In genomic region chr11:103763410-103764163, GRCm38 (mm10) we compare ENCODE assay signal across 9 mouse cellular contexts. TPM values are rescaled to one million over a fixed set of nuclear protein-coding genes. Genes with fewer than 3 reads are reported as not detected.
DNase-seq lines count a peak whose midpoint lies in the region; ATAC-seq lines count a peak whose summit lies in the region.
"Had no signal": no experiment of that assay in that cellular context is flagged by ENCODE, and none has a peak within 500 bp of the region (broad histone marks: within the 10 kb centered on the region; RNA-seq: fewer than 3 reads in every experiment).

No protein-coding gene starts in this region.

- no peak for ATAC-seq in heart, embryonic 11.5 days (replicated peaks; ENCODE audit: insufficient number of reproducible peaks, low FRiP score, low TSS enrichment)
- ATAC-seq in midbrain, embryonic 11.5 days (ENCODE audit: low FRiP score): peak; percentile 55
- no peak for ATAC-seq in activated CD4-positive, CD25-positive, alpha-beta regulatory T cell, adult 4 months

- H3K27me3 ChIP-seq in heart, embryonic 11.5 days (ENCODE audit: control insufficient read depth, insufficient read depth, low read length): peaks cover 27% of the 10 kb centered on the region
- no peaks in the 10 kb centered on the region; the same call in 1 of the 2 replicates for H3K27me3 ChIP-seq in midbrain, embryonic 11.5 days (ENCODE audit: control insufficient read depth, insufficient read depth, low read length)

- no peaks in the 10 kb centered on the region for H3K4me1 ChIP-seq in heart, embryonic 11.5 days (ENCODE audit: control insufficient read depth, insufficient read depth, low read length)
- H3K4me1 ChIP-seq in midbrain, embryonic 11.5 days (ENCODE audit: control insufficient read depth, insufficient read depth, low read length): peaks cover 14% of the 10 kb centered on the region

- no peak overlapping the region for H3K9ac ChIP-seq in heart, embryonic 11.5 days (ENCODE audit: low read depth, low read length)
- H3K9ac ChIP-seq in midbrain, embryonic 11.5 days (ENCODE audit: low read length): no peak overlapping the region
- H3K9ac ChIP-seq: embryonic facial prominence, embryonic 13.5 days had no signal

- H3K4me2 ChIP-seq in heart, embryonic 11.5 days: no peak overlapping the region
- H3K4me2 ChIP-seq in midbrain, embryonic 11.5 days: no peak overlapping the region
- H3K4me2 ChIP-seq: embryonic facial prominence, embryonic 13.5 days had no signal

- no peak overlapping the region for H3K27ac ChIP-seq in heart, embryonic 11.5 days (ENCODE audit: low read depth, low read length)
- H3K27ac ChIP-seq in midbrain, embryonic 11.5 days (ENCODE audit: low read depth, low read length): no peak overlapping the region
- H3K27ac ChIP-seq: embryonic facial prominence, embryonic 13.5 days had no signal

- H3K9me3 ChIP-seq in heart, embryonic 11.5 days (replicated peaks; ENCODE audit: control insufficient read depth, low read length): no peaks in the 10 kb centered on the region
- H3K9me3 ChIP-seq in midbrain, embryonic 11.5 days (ENCODE audit: control insufficient read depth, low read length): no peaks in the 10 kb centered on the region
- H3K9me3 ChIP-seq: embryonic facial prominence, embryonic 13.5 days had no signal

- H3K4me3 ChIP-seq in heart, embryonic 11.5 days (ENCODE audit: low read depth, low read length): no peak overlapping the region
- no peak overlapping the region for H3K4me3 ChIP-seq in midbrain, embryonic 11.5 days (ENCODE audit: low read depth, low read length)
- H3K4me3 ChIP-seq: embryonic facial prominence, embryonic 13.5 days had no signal

- no peaks in the 10 kb centered on the region for H3K36me3 ChIP-seq in heart, embryonic 11.5 days (ENCODE audit: control insufficient read depth, insufficient read depth, low read length)
- no peaks in the 10 kb centered on the region for H3K36me3 ChIP-seq in midbrain, embryonic 11.5 days (ENCODE audit: control insufficient read depth, insufficient read depth, low read length)
- H3K36me3 ChIP-seq: embryonic facial prominence, embryonic 13.5 days had no signal

- peak; percentile 24 to 26 for DNase-seq in heart, adult 9 months (ENCODE audit: low spot score in 2 of 2)
- peak; percentile 78 for DNase-seq in ES-CJ7 (ENCODE audit: low read depth, low spot score)
- DNase-seq in cerebellum, postnatal 25 days: peak; percentile 48 to 63
- DNase-seq in heart, postnatal 10 days: peak; percentile 50 to 67
- peak; percentile 32 to 81 for DNase-seq in layer of hippocampus, adult 18-20 months (ENCODE audit: low spot score in 2 of 2)
- DNase-seq in midbrain, embryonic 11.5 days (ENCODE audit: low spot score, missing footprints): peak; percentile 95

- WGBS in heart, embryonic 11.5 days (ENCODE audit: insufficient replicate concordance): 26% methylated on average over 10 of the region's 10 CpGs
- whole genome bisulfite sequencing in midbrain, embryonic 11.5 days: 35% methylated on average over 10 of the region's 10 CpGs

- intact Hi-C loops in heart, postnatal 10 days (cut with DNase I): loop anchor here (1.0 kb wide), 1 partner anchor 148 kb away; no protein-coding TSS in a partner anchor

RNA-seq across cellular contexts. Expression of gene Wnt3, which starts 10.4 kb away (rescaled TPM):
- polyA plus RNA-seq in heart, embryonic 11.5 days (2014; fragmentation: Nextera tagmentation; extraction: Ambion mirVana): 0.14 and 0.23 TPM in 2 replicates
- total RNA-seq in heart, postnatal 10 days (2021): not detected
- 1 to 10 TPM; 1.2 to 2.0 TPM for total RNA-seq in layer of hippocampus, adult 18-20 months (2021)
- 13.8 and 14.2 TPM in 2 replicates for polyA plus RNA-seq in midbrain, embryonic 11.5 days (2014; fragmentation: Nextera tagmentation; extraction: Ambion mirVana)
- 1 to 10 TPM; 1.4 to 2.9 TPM for polyA plus RNA-seq in activated CD4-positive, CD25-positive, alpha-beta regulatory T cell, adult 4 months (2017; shearing (Covaris generic))

RNA-seq across cellular contexts. Expression of gene Wnt9b, which starts 14.0 kb away (rescaled TPM):
- 0.90 and 1.3 TPM in 2 replicates for polyA plus RNA-seq in heart, embryonic 11.5 days (2014; fragmentation: Nextera tagmentation; extraction: Ambion mirVana)
- total RNA-seq in heart, postnatal 10 days (2021): 1 to 10 TPM in 1 of 2 experiments, under 1 TPM in 1; 0.82 to 1.1 TPM
- total RNA-seq in layer of hippocampus, adult 18-20 months (2021): under 1 TPM; 0.27 to 0.58 TPM
- polyA plus RNA-seq in midbrain, embryonic 11.5 days (2014; fragmentation: Nextera tagmentation; extraction: Ambion mirVana): 0.25 and 0.36 TPM in 2 replicates
- polyA plus RNA-seq in activated CD4-positive, CD25-positive, alpha-beta regulatory T cell, adult 4 months (2017; shearing (Covaris generic)): not detected

Comparison
In these comparisons a context has a peak if more than half of its experiments do, and no peak if none do; other contexts are left out.
1. DNase-seq: peak in every context shown above with its lines; median percentile 95 in midbrain, embryonic 11.5 days; 78 in ES-CJ7; 58 in heart, postnatal 10 days; 56 in layer of hippocampus, adult 18-20 months; 56 in cerebellum, postnatal 25 days; 25 in heart, adult 9 months.